Mouse (Mus musculus): ENCODE results near the gene Myo1a. TPM values are rescaled to one million over a fixed set of nuclear protein-coding genes. Genes with fewer than 3 reads are reported as not detected.

The Myo1a gene
- polyA plus RNA-seq, 1 experiment = 0.16 TPM

DNA sequence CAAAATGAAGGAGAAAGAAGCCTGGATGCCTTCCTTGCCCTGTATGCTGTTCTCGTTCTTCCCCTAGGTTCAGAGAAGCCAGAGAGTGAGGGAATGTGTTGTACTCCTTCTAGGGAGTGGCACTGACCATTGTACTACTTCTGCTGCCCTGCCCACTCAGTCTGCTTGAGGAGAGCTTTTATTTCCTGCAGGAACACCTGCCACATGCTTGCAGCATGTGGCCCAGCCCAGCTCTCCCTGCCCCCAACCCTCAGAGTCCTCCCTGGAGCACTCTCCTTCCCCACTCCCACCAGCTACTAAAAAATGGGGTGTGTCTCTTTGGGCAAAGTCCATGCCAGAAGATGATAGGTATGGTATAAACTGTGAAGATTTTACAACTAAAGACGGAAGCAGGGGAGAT lies 677 bp upstream of the Myo1a start:
- Histone ChIP-seq H3K79me2 (ENCODE audit: control insufficient read depth, insufficient read depth) (no peaks in the 10 kb centered on the region), H3K27me3 (ENCODE audit: control insufficient read depth, insufficient read depth, insufficient read length) (no peaks in the 10 kb centered on the region), H3ac (ENCODE audit: control insufficient read depth, insufficient read length, low read depth) (no peak overlapping the region), H3K36me3 (ENCODE audit: control insufficient read depth, insufficient read depth) (peaks cover 6% of the 10 kb centered on the region), H3K79me3 (ENCODE audit: low read depth) (no peaks in the 10 kb centered on the region), H3K4me3 (ENCODE audit: insufficient read depth, poor library complexity, severe bottlenecking) (no peak overlapping the region)
- TF ChIP-seq MAX (IDR thresholded peaks at IDR 0.05) (no peak), USF1 (IDR thresholded peaks at IDR 0.05; ENCODE audit: low read depth) (no peak), CEBPB (IDR thresholded peaks at IDR 0.05; ENCODE audit: low read depth) (no peak), CTCF (IDR thresholded peaks at IDR 0.05; ENCODE audit: control insufficient read depth, insufficient read depth, insufficient read length) (no peak), FOSL1 (IDR thresholded peaks at IDR 0.05; ENCODE audit: insufficient read depth, low read length, poor library complexity, severe bottlenecking) (no peak), MYOG (IDR thresholded peaks at IDR 0.05; ENCODE audit: control insufficient read depth, extremely low read depth, insufficient read length) (no peak), MYOD1 (IDR thresholded peaks at IDR 0.05; ENCODE audit: control insufficient read depth, insufficient read length, low read depth) (no peak)

GRCm38 (mm10) chr10:127705783-127706182 lies 813 bp downstream of the Myo1a start:
- Histone ChIP-seq H3K79me2 (ENCODE audit: control insufficient read depth, insufficient read depth) (no peaks in the 10 kb centered on the region), H3K36me3 (ENCODE audit: control insufficient read depth, insufficient read depth) (no peaks in the 10 kb centered on the region), H3ac (ENCODE audit: control insufficient read depth, insufficient read length, low read depth) (no peak overlapping the region), H3K4me3 (ENCODE audit: insufficient read depth, poor library complexity, severe bottlenecking) (no peak overlapping the region), H3K79me3 (ENCODE audit: low read depth) (no peaks in the 10 kb centered on the region), H3K27me3 (ENCODE audit: control insufficient read depth, insufficient read depth, insufficient read length) (no peaks in the 10 kb centered on the region)
- TF ChIP-seq MAX (IDR thresholded peaks at IDR 0.05) = no peak
- no peak for TF ChIP-seq CTCF (IDR thresholded peaks at IDR 0.05; ENCODE audit: control insufficient read depth, insufficient read depth, insufficient read length)
- TF ChIP-seq USF1 (IDR thresholded peaks at IDR 0.05; ENCODE audit: low read depth) = no peak
- no peak for TF ChIP-seq MYOD1 (IDR thresholded peaks at IDR 0.05; ENCODE audit: control insufficient read depth, insufficient read length, low read depth)
- no peak for TF ChIP-seq CEBPB (IDR thresholded peaks at IDR 0.05; ENCODE audit: low read depth)
- no peak for TF ChIP-seq FOSL1 (IDR thresholded peaks at IDR 0.05; ENCODE audit: insufficient read depth, low read length, poor library complexity, severe bottlenecking)
- TF ChIP-seq MYOG (IDR thresholded peaks at IDR 0.05; ENCODE audit: control insufficient read depth, extremely low read depth, insufficient read length) = no peak

GRCm38 (mm10) chr10:127707721-127708120 lies 2.8 kb downstream of the Myo1a start:
- H3ac ChIP-seq (ENCODE audit: control insufficient read depth, insufficient read length, low read depth) = no peak overlapping the region
- no peaks in the 10 kb centered on the region for H3K79me2 ChIP-seq (ENCODE audit: control insufficient read depth, insufficient read depth)
- TF ChIP-seq FOSL1 (IDR thresholded peaks at IDR 0.05; ENCODE audit: insufficient read depth, low read length, poor library complexity, severe bottlenecking) = no peak
- no peak for TF ChIP-seq CEBPB (IDR thresholded peaks at IDR 0.05; ENCODE audit: low read depth)
- TF ChIP-seq MYOD1 (IDR thresholded peaks at IDR 0.05; ENCODE audit: control insufficient read depth, insufficient read length, low read depth) = no peak
- no peak for TF ChIP-seq MYOG (IDR thresholded peaks at IDR 0.05; ENCODE audit: control insufficient read depth, extremely low read depth, insufficient read length)
- no peak for TF ChIP-seq CTCF (IDR thresholded peaks at IDR 0.05; ENCODE audit: control insufficient read depth, insufficient read depth, insufficient read length)
- TF ChIP-seq MAX (IDR thresholded peaks at IDR 0.05) = no peak
- TF ChIP-seq USF1 (IDR thresholded peaks at IDR 0.05; ENCODE audit: low read depth) = no peak
- no peak overlapping the region for H3K4me3 ChIP-seq (ENCODE audit: insufficient read depth, poor library complexity, severe bottlenecking)
- no peaks in the 10 kb centered on the region for H3K27me3 ChIP-seq (ENCODE audit: control insufficient read depth, insufficient read depth, insufficient read length)
- no peaks in the 10 kb centered on the region for H3K36me3 ChIP-seq (ENCODE audit: control insufficient read depth, insufficient read depth)
- no peaks in the 10 kb centered on the region for H3K79me3 ChIP-seq (ENCODE audit: low read depth)

GRCm38 (mm10) chr10:127708850-127709370 lies 3.9 kb downstream of the Myo1a start:
- H3K4me3 ChIP-seq (ENCODE audit: insufficient read depth, poor library complexity, severe bottlenecking) = no peak overlapping the region
- TF ChIP-seq CTCF (IDR thresholded peaks at IDR 0.05; ENCODE audit: control insufficient read depth, insufficient read depth, insufficient read length) = no peak
- TF ChIP-seq MYOG (IDR thresholded peaks at IDR 0.05; ENCODE audit: control insufficient read depth, extremely low read depth, insufficient read length) = no peak
- no peak for TF ChIP-seq MYOD1 (IDR thresholded peaks at IDR 0.05; ENCODE audit: control insufficient read depth, insufficient read length, low read depth)
- no peak for TF ChIP-seq USF1 (IDR thresholded peaks at IDR 0.05; ENCODE audit: low read depth)
- no peak for TF ChIP-seq FOSL1 (IDR thresholded peaks at IDR 0.05; ENCODE audit: insufficient read depth, low read length, poor library complexity, severe bottlenecking)
- no peak for TF ChIP-seq MAX (IDR thresholded peaks at IDR 0.05)
- no peak for TF ChIP-seq CEBPB (IDR thresholded peaks at IDR 0.05; ENCODE audit: low read depth)
- H3K27me3 ChIP-seq (ENCODE audit: control insufficient read depth, insufficient read depth, insufficient read length) = no peaks in the 10 kb centered on the region
- no peaks in the 10 kb centered on the region for H3K36me3 ChIP-seq (ENCODE audit: control insufficient read depth, insufficient read depth)
- H3K79me3 ChIP-seq (ENCODE audit: low read depth) = no peaks in the 10 kb centered on the region
- no peak overlapping the region for H3ac ChIP-seq (ENCODE audit: control insufficient read depth, insufficient read length, low read depth)
- no peaks in the 10 kb centered on the region for H3K79me2 ChIP-seq (ENCODE audit: control insufficient read depth, insufficient read depth)

DNA sequence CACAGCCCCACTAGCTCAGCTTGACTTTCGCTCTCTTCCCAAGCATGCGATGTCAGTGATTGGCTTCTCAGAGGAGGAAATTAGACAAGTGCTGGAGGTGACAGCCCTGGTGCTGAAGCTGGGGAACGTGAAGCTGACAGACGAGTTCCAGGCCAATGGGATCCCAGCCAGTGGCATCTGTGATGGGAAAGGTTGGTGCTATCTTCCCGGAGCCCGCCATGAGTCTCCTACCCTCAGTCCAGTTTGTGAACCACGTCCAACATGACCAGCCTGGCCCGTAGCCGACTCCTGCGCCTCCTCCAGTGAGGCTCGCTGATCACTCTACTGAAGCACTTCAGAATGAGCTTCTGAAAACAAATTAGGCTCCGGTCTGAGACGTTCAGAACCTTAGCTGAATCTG lies 5.4 kb downstream of the Myo1a start:
- Histone ChIP-seq H3K79me3 (ENCODE audit: low read depth) (no peaks in the 10 kb centered on the region), H3K79me2 (ENCODE audit: control insufficient read depth, insufficient read depth) (no peaks in the 10 kb centered on the region), H3ac (ENCODE audit: control insufficient read depth, insufficient read length, low read depth) (no peak overlapping the region), H3K4me3 (ENCODE audit: insufficient read depth, poor library complexity, severe bottlenecking) (no peak overlapping the region), H3K27me3 (ENCODE audit: control insufficient read depth, insufficient read depth, insufficient read length) (no peaks in the 10 kb centered on the region), H3K36me3 (ENCODE audit: control insufficient read depth, insufficient read depth) (no peaks in the 10 kb centered on the region)
- TF ChIP-seq CEBPB (IDR thresholded peaks at IDR 0.05; ENCODE audit: low read depth) (no peak), MYOG (IDR thresholded peaks at IDR 0.05; ENCODE audit: control insufficient read depth, extremely low read depth, insufficient read length) (no peak), FOSL1 (IDR thresholded peaks at IDR 0.05; ENCODE audit: insufficient read depth, low read length, poor library complexity, severe bottlenecking) (no peak), MYOD1 (IDR thresholded peaks at IDR 0.05; ENCODE audit: control insufficient read depth, insufficient read length, low read depth) (no peak), CTCF (IDR thresholded peaks at IDR 0.05; ENCODE audit: control insufficient read depth, insufficient read depth, insufficient read length) (no peak), MAX (IDR thresholded peaks at IDR 0.05) (no peak), USF1 (IDR thresholded peaks at IDR 0.05; ENCODE audit: low read depth) (no peak)

Data from C2C12 (cell line).